Comparison of ENCODE assay signal across 8 mouse cellular contexts in the genomic region with DNA sequence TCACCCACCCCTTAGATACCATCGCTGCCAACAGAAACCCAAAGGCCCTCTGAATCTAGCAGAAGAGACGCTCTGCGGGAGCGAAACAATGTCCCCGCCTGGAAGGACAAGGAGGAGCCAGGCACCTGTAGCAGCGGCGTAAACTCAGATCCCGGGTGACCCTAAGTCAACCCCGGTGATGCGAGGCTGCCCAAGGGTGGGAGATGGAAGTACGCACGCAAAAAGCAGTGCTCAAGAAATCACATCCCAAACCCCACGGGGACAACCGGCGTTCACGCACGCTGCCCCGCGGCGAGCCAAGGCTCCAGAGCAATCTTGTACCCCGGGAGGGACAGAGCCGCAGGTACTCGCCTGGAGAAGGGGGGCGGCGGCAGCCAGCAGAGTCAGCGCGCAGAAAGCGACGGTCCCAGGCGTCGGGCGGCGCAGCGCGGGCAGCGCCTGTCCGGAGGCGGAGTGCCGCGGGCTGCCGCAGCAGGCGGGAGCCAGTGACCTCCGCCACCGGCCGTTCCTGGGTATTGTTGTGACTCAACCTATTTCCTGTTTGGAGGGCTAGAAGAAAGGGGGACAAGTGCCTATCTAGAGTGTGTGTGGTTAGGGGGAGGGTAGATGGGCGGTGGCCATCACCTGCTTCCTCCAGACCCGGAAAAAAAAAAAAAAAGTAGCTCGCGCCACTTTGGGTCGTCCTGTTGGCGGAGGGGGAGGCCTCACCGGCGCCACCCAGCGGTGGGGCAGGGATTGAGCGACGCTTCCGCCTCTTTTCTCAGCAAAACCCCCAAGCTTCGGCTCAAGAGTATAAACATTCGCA. TPM values are rescaled to one million over a fixed set of nuclear protein-coding genes. Genes with fewer than 3 reads are reported as not detected.
DNase-seq lines count a peak whose midpoint lies in the region; ATAC-seq and TF ChIP-seq lines count a peak whose summit lies in the region.

TSS of gene Tjp2 (minus strand) at position 531 of the 805 bp plus-strand sequence.

- TF ChIP-seq POLR2A in kidney, adult 2 months (IDR thresholded peaks at IDR 0.05; ENCODE audit: low read depth, low read length), result no peak

- H3K4me2 ChIP-seq in midbrain, embryonic 16.5 days (ENCODE audit: low read length), result peak within 1 kb of the TSS; percentile 89

- peak; percentile 61; the same call in 1 of the 2 replicates for ATAC-seq in midbrain, embryonic 16.5 days

- H3K27ac ChIP-seq in embryonic facial prominence, embryonic 10.5 days (replicated peaks), result peak within 1 kb of the TSS; percentile 85
- H3K27ac ChIP-seq in kidney, adult 2 months (ENCODE audit: insufficient read depth, low read depth, low read length), result peak within 1 kb of the TSS; percentile 94
- H3K27ac ChIP-seq in midbrain, embryonic 16.5 days (ENCODE audit: low read length), result peak within 1 kb of the TSS; percentile 38; the same call in 1 of the 2 replicates

- no peaks in the 10 kb centered on the region for H3K36me3 ChIP-seq in embryonic facial prominence, embryonic 10.5 days (replicated peaks)
- H3K36me3 ChIP-seq in kidney, adult 2 months (ENCODE audit: control insufficient read depth, insufficient read depth, low read length), result no peaks in the 10 kb centered on the region
- no peaks in the 10 kb centered on the region for H3K36me3 ChIP-seq in midbrain, embryonic 16.5 days (ENCODE audit: control insufficient read depth, insufficient read depth, low read length)
- no peaks in the 10 kb centered on the region for H3K36me3 ChIP-seq in splenic B cell, adult 2 months (ENCODE audit: control insufficient read depth, insufficient read depth, low read length, poor library complexity, severe bottlenecking)

- peaks cover 48% of the 10 kb centered on the region for H3K27me3 ChIP-seq in embryonic facial prominence, embryonic 10.5 days (replicated peaks; ENCODE audit: low read depth, poor library complexity, severe bottlenecking)
- no peaks in the 10 kb centered on the region for H3K27me3 ChIP-seq in kidney, adult 2 months (replicated peaks; ENCODE audit: control insufficient read depth, insufficient read depth, low read length)
- H3K27me3 ChIP-seq in midbrain, embryonic 16.5 days (ENCODE audit: control insufficient read depth, insufficient read depth, low read depth, low read length), result peaks cover 17% of the 10 kb centered on the region
- H3K27me3 ChIP-seq in splenic B cell, adult 2 months (ENCODE audit: control insufficient read depth, insufficient read depth, low read length, poor library complexity, severe bottlenecking), result no peaks in the 10 kb centered on the region; the same call in 1 of the 2 replicates

- peak within 1 kb of the TSS; percentile 58 for H3K9ac ChIP-seq in midbrain, embryonic 16.5 days (ENCODE audit: low read depth, low read length)

- H3K9me3 ChIP-seq in embryonic facial prominence, embryonic 10.5 days, result no peaks in the 10 kb centered on the region
- H3K9me3 ChIP-seq in midbrain, embryonic 16.5 days (replicated peaks; ENCODE audit: control insufficient read depth, low read length, poor library complexity, severe bottlenecking), result no peaks in the 10 kb centered on the region

- H3K4me1 ChIP-seq in embryonic facial prominence, embryonic 10.5 days, result peaks cover 26% of the 10 kb centered on the region
- peaks cover 6% of the 10 kb centered on the region; the same call in 1 of the 2 replicates for H3K4me1 ChIP-seq in kidney, adult 2 months (ENCODE audit: control insufficient read depth, insufficient read depth, low read length)
- H3K4me1 ChIP-seq in midbrain, embryonic 16.5 days (ENCODE audit: control insufficient read depth, insufficient read depth, low read length), result peaks cover 10% of the 10 kb centered on the region

- H3K4me3 ChIP-seq in embryonic facial prominence, embryonic 10.5 days, result peak within 1 kb of the TSS; percentile 69
- H3K4me3 ChIP-seq in kidney, adult 2 months (ENCODE audit: insufficient read depth, low read depth, low read length), result peak within 1 kb of the TSS; percentile 86
- H3K4me3 ChIP-seq in midbrain, embryonic 16.5 days (ENCODE audit: low read depth, low read length), result peak within 1 kb of the TSS; percentile 47

- under 1% methylated on average over 59 of the region's 59 CpGs for WGBS in embryonic facial prominence, embryonic 10.5 days
- under 1% methylated on average over 59 of the region's 59 CpGs for WGBS in kidney, adult 2 months
- WGBS in midbrain, embryonic 16.5 days, result under 1% methylated on average over 59 of the region's 59 CpGs

- TF ChIP-seq CTCF in kidney, adult 2 months (conservative IDR thresholded peaks at IDR 0.05; ENCODE audit: insufficient read depth, insufficient read length, low read depth, low read length), result peak; percentile 76

- peak; percentile 26 for DNase-seq in right cerebral cortex, adult 18-20 months
- DNase-seq in right cerebral cortex, postnatal 36 days (ENCODE audit: low spot score in 2 of 2), result no peak
- peak; percentile 73 for DNase-seq in embryonic facial prominence, embryonic 10.5 days (ENCODE audit: low spot score)
- DNase-seq in heart, adult 8-10 months (ENCODE audit: low spot score), result peak; percentile 64
- peak; percentile 88 for DNase-seq in kidney, adult 2 months
- peak; percentile 45 for DNase-seq in liver
- DNase-seq in splenic B cell, adult 2 months (ENCODE audit: low read depth, low spot score), result peak; percentile 61

RNA-seq across cellular contexts. Expression of gene Tjp2, which starts in this region (rescaled TPM):
- polyA plus RNA-seq in embryonic facial prominence, embryonic 10.5 days (2016; fragmentation: Nextera tagmentation; extraction: Ambion mirVana), result 35.1 TPM in 2 replicates
- 10 to 100 TPM; 15.8 to 17.4 (median 17.0) TPM for total RNA-seq in heart, adult 8-10 months (2022)
- polyA plus RNA-seq in kidney, adult 2 months (2012; rRNA removed), result 13.0 and 13.4 TPM in 2 replicates
- 11.1 and 11.6 TPM in 2 replicates for polyA plus RNA-seq in midbrain, embryonic 16.5 days (2015; fragmentation: Nextera tagmentation; extraction: Ambion mirVana)

Comparison
In these comparisons a context has a peak if more than half of its experiments do, and no peak if none do; other contexts are left out.
1. DNase-seq: peak in right cerebral cortex, adult 18-20 months (single experiment), embryonic facial prominence, embryonic 10.5 days (single experiment), heart, adult 8-10 months (single experiment), kidney, adult 2 months (single experiment), liver (single experiment) and splenic B cell, adult 2 months (single experiment); none in right cerebral cortex, postnatal 36 days (0 of 2).
2. H3K27ac ChIP-seq: peak in every context shown above with its lines; median percentile 94 in kidney, adult 2 months; 85 in embryonic facial prominence, embryonic 10.5 days; 38 in midbrain, embryonic 16.5 days.
3. Peak in every context shown above with its lines, with median percentiles within 50 percentile points of each other: H3K4me3 ChIP-seq.